Mouse (Mus musculus) CH12.LX (cell line): Measurements from ENCODE around the gene Lif. TPM values are rescaled to one million over a fixed set of nuclear protein-coding genes. Genes with fewer than 3 reads are reported as not detected.

Experiments used
- DNase-seq: peaks from one replicate; pipeline ENCODE4 v3.0.0-alpha.2; 2013; ENCODE audit errors: extremely low read depth
- H3K27ac ChIP-seq: 2 replicates; pipeline ENCODE4 v1.5.1; 2012; ENCODE audit warnings: low read depth, mild to moderate bottlenecking, control low read depth, moderate library complexity; ENCODE audit not compliant: insufficient read depth
- H3K27me3 ChIP-seq: replicated peaks from 2 replicates; pipeline ENCODE3; 2012; ENCODE audit warnings: inconsistent platforms
- H3K36me3 ChIP-seq, 2 experiments: replicated peaks in 1 of 2; 2 replicates each; pipeline versions ENCODE3 to v1.6.1; 2012; ENCODE audit warnings: inconsistent platforms in 1 of 2, low read length in 1 of 2, mild to moderate bottlenecking in 1 of 2, mixed read lengths in 1 of 2, moderate library complexity in 1 of 2; ENCODE audit not compliant: control insufficient read depth in 1 of 2, insufficient read depth in 1 of 2
- H3K4me1 ChIP-seq, 2 experiments: 2 replicates each; pipeline ENCODE4 v1.6.1; 2012; ENCODE audit warnings: inconsistent platforms in 1 of 2, moderate library complexity in 1 of 2; ENCODE audit not compliant: insufficient read depth in 2 of 2, control insufficient read depth in 1 of 2
- H3K4me2 ChIP-seq: 2 replicates; pipeline ENCODE4 v1.6.1; 2012; ENCODE audit warnings: low read depth, mild to moderate bottlenecking, control low read depth; ENCODE audit not compliant: poor library complexity, insufficient read depth, severe bottlenecking
- H3K4me3 ChIP-seq, 3 experiments: fragments of 150-350 bp in 1 of 3; sonication (generic) in 1 of 3; replicated peaks in 1 of 3; 2 replicates each; pipeline versions ENCODE3 to v1.5.1; 2011 to 2012; ENCODE audit warnings: low read depth in 2 of 3, low read length in 2 of 3, mild to moderate bottlenecking in 2 of 3, moderate library complexity in 2 of 3, control low read depth in 1 of 3, improper control_type of control experiment in 1 of 3, inconsistent platforms in 1 of 3, mixed read lengths in 1 of 3; ENCODE audit not compliant: poor library complexity in 1 of 3
- H3K79me2 ChIP-seq: replicated peaks from 2 replicates; pipeline ENCODE4 v1.6.1; 2012; ENCODE audit warnings: mild to moderate bottlenecking, moderate library complexity; ENCODE audit not compliant: control insufficient read depth, poor library complexity, insufficient read depth, severe bottlenecking; ENCODE audit errors: extremely low read depth
- H3K9ac ChIP-seq: 2 replicates; pipeline ENCODE4 v1.6.1; 2012; ENCODE audit warnings: low read depth, mild to moderate bottlenecking, control low read depth, moderate library complexity; ENCODE audit not compliant: insufficient read depth
- H3K9me3 ChIP-seq: replicated peaks from 2 replicates; pipeline ENCODE3; 2012; ENCODE audit warnings: low read length, inconsistent platforms, mixed read lengths
- BHLHE40 ChIP-seq: IDR thresholded peaks from 2 replicates; pipeline ENCODE4 v1.6.1; 2011; ENCODE audit warnings: mild to moderate bottlenecking, low read depth, low read length, improper control_type of control experiment
- CHD1 ChIP-seq: IDR thresholded peaks from 2 replicates; pipeline ENCODE4 v1.6.1; 2012; ENCODE audit warnings: low read depth, low read length, improper control_type of control experiment, inconsistent platforms
- CHD2 ChIP-seq: IDR thresholded peaks from 2 replicates; pipeline ENCODE4 v1.6.1; 2011; ENCODE audit warnings: low read length, improper control_type of control experiment
- CTCF ChIP-seq, 2 experiments: IDR thresholded peaks in 1 of 2; conservative IDR thresholded peaks in 1 of 2; 2 replicates each; pipeline ENCODE4 v1.5.1; 2011 to 2012; ENCODE audit warnings: low read depth in 2 of 2, low read length in 2 of 2, improper control_type of control experiment in 1 of 2, inconsistent platforms in 1 of 2, mild to moderate bottlenecking in 1 of 2, moderate library complexity in 1 of 2
- E2F4 ChIP-seq: IDR thresholded peaks from 2 replicates; pipeline ENCODE4 v1.6.1; 2011; ENCODE audit warnings: low read depth, low read length, improper control_type of control experiment; ENCODE audit not compliant: insufficient replicate concordance
- ELF1 ChIP-seq: IDR thresholded peaks from 2 replicates; pipeline ENCODE4 v1.6.1; 2014; ENCODE audit warnings: low read depth, mild to moderate bottlenecking, inconsistent platforms, low read length, improper control_type of control experiment
- EP300 ChIP-seq: IDR thresholded peaks from 2 replicates; pipeline ENCODE4 v1.6.1; 2011; ENCODE audit warnings: low read length, improper control_type of control experiment
- ETS1 ChIP-seq: conservative IDR thresholded peaks from 2 replicates; pipeline ENCODE4 v1.6.1; 2012; ENCODE audit warnings: low read depth, mild to moderate bottlenecking, inconsistent platforms, low read length, improper control_type of control experiment, moderate library complexity
- HCFC1 ChIP-seq: IDR thresholded peaks from 2 replicates; pipeline ENCODE4 v1.6.1; 2012; ENCODE audit warnings: low read depth, mild to moderate bottlenecking, inconsistent platforms, low read length, improper control_type of control experiment
- IRF4 ChIP-seq: IDR thresholded peaks from 2 replicates; pipeline ENCODE4 v1.6.1; 2014; ENCODE audit warnings: low read depth, mild to moderate bottlenecking, inconsistent platforms, low read length, improper control_type of control experiment
- MAX ChIP-seq: IDR thresholded peaks from 2 replicates; pipeline ENCODE4 v1.6.1; 2011; ENCODE audit warnings: low read length, improper control_type of control experiment
- MEF2A ChIP-seq: IDR thresholded peaks from 2 replicates; pipeline ENCODE4 v1.6.1; 2014; ENCODE audit warnings: low read depth, mild to moderate bottlenecking, inconsistent platforms, low read length, improper control_type of control experiment, borderline replicate concordance
- NELFE ChIP-seq: IDR thresholded peaks from 2 replicates; pipeline ENCODE4 v1.6.1; 2011; ENCODE audit warnings: low read depth, low read length, improper control_type of control experiment
- POLR2AphosphoS2 ChIP-seq: IDR thresholded peaks from 2 replicates; pipeline ENCODE4 v1.6.1; 2011; ENCODE audit warnings: low read depth, low read length, improper control_type of control experiment
- RAD21 ChIP-seq: IDR thresholded peaks from 2 replicates; pipeline ENCODE4 v1.6.1; 2011; ENCODE audit warnings: low read depth, mild to moderate bottlenecking, low read length, improper control_type of control experiment, moderate library complexity
- TCF12 ChIP-seq: IDR thresholded peaks from 2 replicates; pipeline ENCODE4 v1.6.1; 2014; ENCODE audit warnings: low read depth, mild to moderate bottlenecking, inconsistent platforms, low read length, improper control_type of control experiment
- ZC3H11A ChIP-seq: IDR thresholded peaks from 2 replicates; pipeline ENCODE4 v1.6.1; 2012; ENCODE audit warnings: low read depth, mild to moderate bottlenecking, inconsistent platforms, low read length, improper control_type of control experiment
- ZKSCAN1 ChIP-seq: IDR thresholded peaks from 2 replicates; pipeline ENCODE4 v1.6.1; 2012; ENCODE audit warnings: low read depth, inconsistent platforms, low read length, improper control_type of control experiment, borderline replicate concordance
- dilution Hi-C: fragments of 300-500 bp; cut with MboI; formaldehyde crosslinking; loops from 2 replicates; pipeline ENCODE4 v1.14.3; 2020; ENCODE audit warnings: low sequenced_read_pairs; ENCODE audit not compliant: extremely low pct_unique_long_range_greater_than_20kb, extremely low pct_ligation_motif_present
- in situ Hi-C: fragments of 300-500 bp; cut with MboI; formaldehyde crosslinking; loops from 3 replicates; pipeline ENCODE4 v1.14.3; 2019; ENCODE audit warnings: low sequenced_read_pairs, low pct_ligation_motif_present, low pct_unique_long_range_greater_than_20kb, mixed read lengths
- polyA plus RNA-seq: library from polyadenylated mRNA; unstranded; fragments of >175 nt; gene quantifications from 2 replicates; pipeline ENCODE4 v1.2.1, GENCODE M21; 2012; ENCODE audit warnings: low read depth; ENCODE audit not compliant: insufficient read length
- total RNA-seq, 2 experiments: library from RNA; depleted of rRNA; stranded (reverse); fragments of 300-350 nt in 1 of 2; fragments of >200 nt in 1 of 2; gene quantifications; 2 replicates each; pipeline ENCODE4 v1.2.3; 2012 to 2014

Lif gene
- total and polyA plus RNA-seq, 3 experiments, result 0.05 to 1.8 (median 0.17) TPM

DNA sequence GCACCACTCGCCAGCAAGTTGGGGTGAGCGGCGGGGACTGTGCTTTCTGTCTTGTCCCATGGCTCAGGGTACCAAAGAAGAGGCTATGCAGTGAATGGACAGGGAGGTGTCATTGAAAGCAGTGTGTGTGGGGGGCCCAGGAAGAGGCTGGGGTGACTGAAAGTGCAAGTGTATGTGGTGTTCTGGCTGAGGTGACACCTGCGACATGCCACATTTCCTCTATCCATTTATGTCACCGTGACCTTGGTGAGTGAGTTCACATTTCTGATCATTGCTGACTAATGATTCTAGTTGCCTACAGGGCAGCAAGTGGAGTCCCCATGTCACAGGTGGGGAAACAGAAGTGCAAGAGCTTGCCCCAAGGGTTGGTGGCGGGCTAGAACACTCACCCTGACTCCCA lies 11.1 kb downstream of the Lif start:
- peaks cover 12 to 45% of the 10 kb centered on the region in 2 experiments for H3K4me1 ChIP-seq
- peaks cover 53% of the 10 kb centered on the region for H3K27me3 ChIP-seq
- in situ Hi-C loops, result loop anchor here (5.0 to 25.0 kb wide), 2 partner anchors 49 to 569 kb away; partner anchors contain the start of gene Nf2
- no peak overlapping the region for H3K4me2 ChIP-seq
- H3K9ac ChIP-seq, result no peak overlapping the region
- TF ChIP-seq IRF4 (peak; percentile 28; the same call in 1 of the 2 replicates), EP300 (peak; percentile 37; the same call in 1 of the 2 replicates), ETS1 (peak; percentile 70), HCFC1 (no peak), TCF12 (peak; percentile 65; the same call in 1 of the 2 replicates), ELF1 (no peak), E2F4 (no peak), BHLHE40 (peak; percentile 70)
- H3K9me3 ChIP-seq, result no peaks in the 10 kb centered on the region
- H3K27ac ChIP-seq, result no peak overlapping the region
- dilution Hi-C loops, result no loop called here
- H3K36me3 ChIP-seq, result no peaks in the 10 kb centered on the region
- H3K4me3 ChIP-seq, result no peak overlapping the region
- H3K79me2 ChIP-seq, result no peaks in the 10 kb centered on the region
- peak; percentile 49 for DNase-seq

DNA sequence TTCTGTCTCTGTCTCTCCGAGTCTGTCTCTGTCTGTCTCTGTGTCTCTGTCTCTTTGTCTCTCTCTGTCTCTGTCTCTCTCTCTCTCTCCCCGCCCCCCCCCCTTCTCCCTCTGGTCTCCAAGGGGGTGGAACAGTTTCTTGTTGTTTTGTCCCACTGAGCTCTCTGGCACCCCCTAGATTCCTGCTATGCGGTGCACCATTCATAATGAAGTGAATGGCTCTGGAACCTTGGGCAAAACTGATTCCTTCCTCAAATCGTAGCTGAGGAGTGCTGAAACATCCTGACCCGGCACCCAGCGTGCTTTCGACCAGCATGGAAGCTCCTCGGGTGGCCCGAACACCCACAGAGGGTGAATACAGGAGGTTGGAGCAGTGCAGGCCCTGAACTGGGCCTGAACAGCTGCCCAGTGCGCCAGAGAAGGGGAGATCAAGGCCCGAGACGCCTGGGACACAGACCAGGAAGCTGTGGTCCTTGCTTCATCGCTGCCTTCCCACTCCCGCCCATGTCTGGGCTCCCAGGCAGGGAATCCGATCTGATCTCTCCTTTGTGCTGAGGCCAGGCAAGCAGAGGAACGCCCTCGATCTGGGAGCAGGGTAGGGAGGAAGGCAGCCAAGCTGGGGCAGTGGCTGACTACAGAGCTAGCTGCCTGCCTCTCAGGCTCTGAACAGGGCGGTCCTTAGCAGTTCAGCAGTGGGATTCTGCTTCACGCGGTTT lies 13.5 kb downstream of the Lif start:
- TF ChIP-seq CTCF (conservative IDR thresholded peaks at IDR 0.05 in 1 of 2, IDR thresholded peaks at IDR 0.05 in 1 of 2; ENCODE audit: low read depth in 2 of 2, low read length in 2 of 2), result peak in 1 of 2 experiments; percentile 61; a peak in 2 of 4 replicates
- no peak for TF ChIP-seq POLR2AphosphoS2
- 0 out of 2 replicates have a peak, but pooled peaks have one; percentile 24 for TF ChIP-seq CHD2
- H3K4me2 ChIP-seq, result no peak overlapping the region
- in situ Hi-C loops, result loop anchor here (25.0 kb wide), 1 partner anchor 566 kb away; the partner anchor contains the start of gene Nf2

DNA sequence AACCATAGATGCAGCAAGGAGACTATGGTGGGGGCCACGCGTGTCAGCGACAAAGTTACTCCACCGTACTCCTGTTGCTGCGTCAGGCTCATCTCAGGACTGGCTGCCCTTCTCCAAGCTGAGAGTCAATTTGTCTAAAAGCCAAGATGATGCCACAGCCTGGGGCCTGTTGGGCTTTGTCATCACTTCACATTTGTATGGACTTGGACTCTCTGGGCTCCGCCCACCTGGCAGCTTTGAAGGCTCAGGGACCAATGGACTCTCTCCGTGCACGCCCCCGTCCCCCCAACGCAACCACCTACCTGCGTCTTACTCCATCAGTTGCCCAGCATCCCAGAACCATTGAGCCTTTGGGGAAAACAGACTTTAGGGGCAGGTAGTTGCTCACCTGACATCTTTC lies 14.2 kb downstream of the Lif start:
- in situ Hi-C loops, result loop anchor here (25.0 kb wide), 1 partner anchor 566 kb away; the partner anchor contains the start of gene Nf2
- Histone ChIP-seq H3K4me3 (no peak overlapping the region), H3K9ac (no peak overlapping the region), H3K36me3 (no peaks in the 10 kb centered on the region), H3K27me3 (peaks cover 27% of the 10 kb centered on the region), H3K4me2 (no peak overlapping the region), H3K4me1 (peaks cover 12 to 32% of the 10 kb centered on the region in 2 experiments), H3K27ac (no peak overlapping the region), H3K79me2 (no peaks in the 10 kb centered on the region), H3K9me3 (no peaks in the 10 kb centered on the region)
- dilution Hi-C loops, result no loop called here
- TF ChIP-seq MEF2A, result no peak
- no peak for TF ChIP-seq RAD21
- no peak for TF ChIP-seq MAX
- TF ChIP-seq ZKSCAN1, result no peak
- no peak for TF ChIP-seq ZC3H11A
- no peak for TF ChIP-seq CHD1
- no peak for TF ChIP-seq HCFC1
- no peak for TF ChIP-seq CHD2
- TF ChIP-seq IRF4, result no peak
- no peak for TF ChIP-seq POLR2AphosphoS2
- TF ChIP-seq NELFE, result no peak
- no peak for DNase-seq

More for the DNA sequence above, 13.5 kb downstream of the Lif start:
- H3K27ac ChIP-seq, result no peak overlapping the region
- no peaks in the 10 kb centered on the region for H3K9me3 ChIP-seq
- DNase-seq, result no peak
- H3K79me2 ChIP-seq, result no peaks in the 10 kb centered on the region
- peaks cover 12 to 34% of the 10 kb centered on the region in 2 experiments for H3K4me1 ChIP-seq
- no peak overlapping the region for H3K9ac ChIP-seq
- H3K36me3 ChIP-seq, result no peaks in the 10 kb centered on the region
- no peak overlapping the region for H3K4me3 ChIP-seq
- peaks cover 32% of the 10 kb centered on the region for H3K27me3 ChIP-seq
- dilution Hi-C loops, result no loop called here
